Mouse (Mus musculus) liver, embryonic 14.5 days (tissue): ENCODE measurements around the gene Dap.

ENCODE experiments used
- CTCF ChIP-seq: IDR thresholded peaks from 2 replicates; pipeline ENCODE4 v1.5.1; 2016; ENCODE audit warnings: antibody characterized with exemption, low read depth, control low read depth
- EP300 ChIP-seq: IDR thresholded peaks from 2 replicates; pipeline ENCODE4 v1.6.1; 2016; ENCODE audit warnings: antibody characterized with exemption, low read depth

DNA sequence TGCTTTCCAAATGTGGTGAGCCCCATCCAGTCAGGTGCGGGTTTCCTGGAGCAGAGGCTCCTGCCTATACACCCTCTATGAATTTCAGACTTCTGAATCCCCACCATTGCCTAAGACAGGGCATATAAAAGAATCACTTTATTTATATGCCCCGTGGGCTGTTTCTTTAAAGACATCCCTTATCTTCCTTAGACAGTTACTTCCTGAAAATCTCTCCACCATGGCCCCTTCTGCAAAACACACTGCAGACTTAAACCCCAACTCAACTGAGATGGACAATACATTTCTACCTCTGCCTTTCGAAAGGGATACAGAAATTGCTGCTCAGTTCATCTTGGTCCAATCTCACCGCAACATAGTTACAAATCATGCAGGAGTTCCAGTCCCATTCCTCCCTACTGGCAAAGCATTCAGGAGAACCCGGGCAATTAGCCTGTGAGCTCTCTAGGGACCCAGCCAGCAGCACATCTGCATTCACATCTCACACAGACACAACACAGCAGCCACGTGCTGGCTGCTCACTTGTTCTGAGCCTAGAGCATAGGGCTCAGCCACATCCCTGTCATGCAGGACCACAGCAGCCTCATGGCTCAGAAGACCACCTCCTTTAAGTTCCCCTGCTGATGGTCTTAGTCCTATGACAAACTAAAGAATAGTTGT, 75.3 kb downstream of the Dap start:
- TF ChIP-seq CTCF (no peak), EP300 (no peak)
